Mouse (Mus musculus): Measurements from ENCODE around the gene Memo1.

DNA sequence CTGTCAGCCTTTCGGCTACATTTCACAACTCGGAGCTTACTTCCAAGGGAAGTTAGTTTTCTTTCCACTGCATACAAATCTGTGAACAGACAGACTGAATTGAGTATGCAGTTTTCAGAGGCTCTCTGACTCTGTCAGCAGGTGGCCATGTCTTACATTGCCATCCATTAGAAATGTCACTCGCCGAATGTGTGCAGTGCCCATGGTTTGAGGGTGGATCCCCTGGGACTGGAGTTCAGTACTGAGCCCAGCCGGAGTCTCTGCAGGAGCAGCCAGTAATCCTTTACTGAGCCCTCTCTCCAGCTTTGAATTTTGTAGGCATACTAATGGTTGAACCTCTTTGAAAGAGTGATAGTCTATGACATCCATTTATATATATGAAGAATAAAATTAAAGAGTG is 45.8 kb upstream of the Memo1 start:
- TF ChIP-seq CTCF (IDR thresholded peaks at IDR 0.05; ENCODE audit: low read depth) (no peak), EP300 (optimal IDR thresholded peaks at IDR 0.05) (no peak)
